Mouse (Mus musculus) liver, embryonic 14.5 days (tissue): ENCODE measurements at regions not wholly inside any gene's neighbourhood (a gene's known extent, or its start where the extent isn't known, plus 50 kb on each side); places are given as distances from the start of the nearest gene placed in this dataset.

Experiments used
- CTCF ChIP-seq: IDR thresholded peaks from 2 replicates; pipeline ENCODE4 v1.5.1; 2016; ENCODE audit warnings: antibody characterized with exemption, low read depth, control low read depth
- EP300 ChIP-seq: IDR thresholded peaks from 2 replicates; pipeline ENCODE4 v1.6.1; 2016; ENCODE audit warnings: antibody characterized with exemption, low read depth

GRCm38 (mm10) chr4:95202478-95202877 lies 150.5 kb upstream of the Jun start:
- TF ChIP-seq CTCF: no peak
- no peak for TF ChIP-seq EP300
